12 mouse cellular contexts compared by ENCODE assay signal in genomic region chr1:104994612-104994986, GRCm38 (mm10).
DNase-seq lines count a peak whose midpoint lies in the region; ATAC-seq and TF ChIP-seq lines count a peak whose summit lies in the region.
"Had no signal": no experiment of that assay in that cellular context is flagged by ENCODE, and none has a peak within 500 bp of the region (broad histone marks: within the 10 kb centered on the region; RNA-seq: fewer than 3 reads in every experiment).

No protein-coding gene starts in this region.

- H3K4me2 ChIP-seq in heart, embryonic 13.5 days, result peak overlapping the region; percentile 89
- H3K4me2 ChIP-seq in neural tube, embryonic 11.5 days (ENCODE audit: low read depth), result peak overlapping the region; percentile 87
- H3K4me2 ChIP-seq in midbrain, embryonic 12.5 days (replicated peaks), result peak overlapping the region; percentile 77

- no peaks in the 10 kb centered on the region for H3K36me3 ChIP-seq in heart, embryonic 13.5 days
- no peaks in the 10 kb centered on the region for H3K36me3 ChIP-seq in neural tube, embryonic 11.5 days (ENCODE audit: control insufficient read depth, insufficient read depth, low read length)
- no peaks in the 10 kb centered on the region for H3K36me3 ChIP-seq in midbrain, embryonic 12.5 days

- no peak overlapping the region for H3K27ac ChIP-seq in heart, embryonic 13.5 days (replicated peaks)
- no peak overlapping the region for H3K27ac ChIP-seq in neural tube, embryonic 11.5 days (ENCODE audit: low read depth, low read length)
- H3K27ac ChIP-seq in midbrain, embryonic 12.5 days (replicated peaks), result no peak overlapping the region
- H3K27ac ChIP-seq in cerebellum, adult 2 months (ENCODE audit: insufficient read depth, low read length), result no peak overlapping the region
- H3K27ac ChIP-seq: liver, embryonic 14.5 days had no signal

- no peak for DNase-seq in heart, adult 11 months
- DNase-seq in neural tube, embryonic 11.5 days (ENCODE audit: low spot score), result no peak
- no peak for DNase-seq in neural tube, embryonic 10.5 days (ENCODE audit: extremely low spot score, low spot score)
- no peak for DNase-seq in layer of hippocampus, postnatal 14 days (ENCODE audit: low spot score in 2 of 2)
- DNase-seq in ovary, postnatal 14 days (ENCODE audit: low spot score), result no peak
- DNase-seq in cerebellum, adult 2 months, result no peak
- DNase-seq: cerebellum, adult 8-10 months; layer of hippocampus, adult 9-11 months had no signal

- TF ChIP-seq CTCF in cerebellum, adult 2 months (IDR thresholded peaks at IDR 0.05; ENCODE audit: borderline replicate concordance, insufficient read depth, low read depth, low read length), result no peak

- H3K4me3 ChIP-seq in heart, embryonic 13.5 days, result peak overlapping the region; percentile 58; the same call in 1 of the 2 replicates
- no peak overlapping the region for H3K4me3 ChIP-seq in neural tube, embryonic 11.5 days (ENCODE audit: low read depth, low read length)
- H3K4me3 ChIP-seq in midbrain, embryonic 12.5 days, result peak overlapping the region; percentile 48; the same call in 1 of the 2 replicates
- H3K4me3 ChIP-seq in cerebellum, adult 2 months (replicated peaks; ENCODE audit: insufficient read depth, low read depth, low read length), result no peak overlapping the region
- H3K4me3 ChIP-seq: erythroblast, embryonic 14.5 days had no signal

- no peaks in the 10 kb centered on the region for H3K27me3 ChIP-seq in heart, embryonic 13.5 days (replicated peaks)
- no peaks in the 10 kb centered on the region for H3K27me3 ChIP-seq in neural tube, embryonic 11.5 days (ENCODE audit: control insufficient read depth, insufficient read depth, low read length)
- peaks cover 5% of the 10 kb centered on the region for H3K27me3 ChIP-seq in midbrain, embryonic 12.5 days
- no peaks in the 10 kb centered on the region for H3K27me3 ChIP-seq in cerebellum, adult 2 months (ENCODE audit: control insufficient read depth, insufficient read depth, low read length)

- H3K9me3 ChIP-seq in heart, embryonic 13.5 days, result no peaks in the 10 kb centered on the region
- H3K9me3 ChIP-seq in neural tube, embryonic 11.5 days (ENCODE audit: control insufficient read depth, low read length), result no peaks in the 10 kb centered on the region
- no peaks in the 10 kb centered on the region for H3K9me3 ChIP-seq in midbrain, embryonic 12.5 days

- H3K9ac ChIP-seq in heart, embryonic 13.5 days, result peak overlapping the region; percentile 77; the same call in 1 of the 2 replicates
- no peak overlapping the region for H3K9ac ChIP-seq in neural tube, embryonic 11.5 days (ENCODE audit: low read length)
- no peak overlapping the region; the same call in 1 of the 2 replicates for H3K9ac ChIP-seq in midbrain, embryonic 12.5 days (replicated peaks)
- H3K9ac ChIP-seq: liver, embryonic 14.5 days had no signal

- no peak for ATAC-seq in heart, embryonic 13.5 days (ENCODE audit: extremely low read depth, insufficient number of reproducible peaks, low FRiP score, low TSS enrichment)
- no peak for ATAC-seq in neural tube, embryonic 11.5 days (ENCODE audit: insufficient read depth, low FRiP score, low TSS enrichment)
- no peak for ATAC-seq in midbrain, embryonic 12.5 days (ENCODE audit: low FRiP score, low read depth)

- no peak for TF ChIP-seq POLR2A in cerebellum, adult 2 months (IDR thresholded peaks at IDR 0.05; ENCODE audit: borderline replicate concordance, insufficient read depth, low read length)

- WGBS in heart, embryonic 13.5 days, result 75% methylated on average over 3 of the region's 3 CpGs
- WGBS in neural tube, embryonic 11.5 days, result 83% methylated on average over 3 of the region's 3 CpGs
- WGBS in midbrain, embryonic 12.5 days, result 82% methylated on average over 3 of the region's 3 CpGs
- WGBS in cerebellum, adult 2 months, result 92% methylated on average over 3 of the region's 3 CpGs

- H3K4me1 ChIP-seq in heart, embryonic 13.5 days, result peaks cover 6% of the 10 kb centered on the region; the same call in 1 of the 2 replicates
- no peaks in the 10 kb centered on the region for H3K4me1 ChIP-seq in neural tube, embryonic 11.5 days (ENCODE audit: control insufficient read depth, insufficient read depth, low read length)
- H3K4me1 ChIP-seq in midbrain, embryonic 12.5 days, result peaks cover 7% of the 10 kb centered on the region
- no peaks in the 10 kb centered on the region for H3K4me1 ChIP-seq in cerebellum, adult 2 months (ENCODE audit: control insufficient read depth, insufficient read depth, low read length)

Comparison
In these comparisons a context has a peak if more than half of its experiments do, and no peak if none do; other contexts are left out.
1. H3K4me3 ChIP-seq: peak in heart, embryonic 13.5 days (single experiment) and midbrain, embryonic 12.5 days (single experiment); none in neural tube, embryonic 11.5 days (single experiment) and cerebellum, adult 2 months (single experiment).
2. Peak in every context shown above with its lines, with median percentiles within 50 percentile points of each other: H3K4me2 ChIP-seq.